Mouse (Mus musculus) left cerebral cortex, postnatal 4 days (tissue): Measurements from ENCODE around the gene Pwwp2a. TPM values are rescaled to one million over a fixed set of nuclear protein-coding genes. Genes with fewer than 3 reads are reported as not detected.
A peak's percentile ranks its signal among the peaks of the same experiment; 100 is the strongest.

Experiments used
- DNase-seq: peaks from one replicate; pipeline ENCODE4 v3.0.0-alpha.2; 2022
- intact Hi-C: fragments of 180-260 bp; cut with DNase I; formaldehyde crosslinking; loops from one replicate; pipeline ENCODE4 v1.15.1; 2025
- total RNA-seq, 2 experiments: library from RNA; stranded (reverse); gene quantifications; 2 replicates each; pipeline ENCODE4 v1.2.3; 2021

The Pwwp2a gene
- total RNA-seq: 10 to 100 TPM; 61.1 to 70.5 TPM

DNA sequence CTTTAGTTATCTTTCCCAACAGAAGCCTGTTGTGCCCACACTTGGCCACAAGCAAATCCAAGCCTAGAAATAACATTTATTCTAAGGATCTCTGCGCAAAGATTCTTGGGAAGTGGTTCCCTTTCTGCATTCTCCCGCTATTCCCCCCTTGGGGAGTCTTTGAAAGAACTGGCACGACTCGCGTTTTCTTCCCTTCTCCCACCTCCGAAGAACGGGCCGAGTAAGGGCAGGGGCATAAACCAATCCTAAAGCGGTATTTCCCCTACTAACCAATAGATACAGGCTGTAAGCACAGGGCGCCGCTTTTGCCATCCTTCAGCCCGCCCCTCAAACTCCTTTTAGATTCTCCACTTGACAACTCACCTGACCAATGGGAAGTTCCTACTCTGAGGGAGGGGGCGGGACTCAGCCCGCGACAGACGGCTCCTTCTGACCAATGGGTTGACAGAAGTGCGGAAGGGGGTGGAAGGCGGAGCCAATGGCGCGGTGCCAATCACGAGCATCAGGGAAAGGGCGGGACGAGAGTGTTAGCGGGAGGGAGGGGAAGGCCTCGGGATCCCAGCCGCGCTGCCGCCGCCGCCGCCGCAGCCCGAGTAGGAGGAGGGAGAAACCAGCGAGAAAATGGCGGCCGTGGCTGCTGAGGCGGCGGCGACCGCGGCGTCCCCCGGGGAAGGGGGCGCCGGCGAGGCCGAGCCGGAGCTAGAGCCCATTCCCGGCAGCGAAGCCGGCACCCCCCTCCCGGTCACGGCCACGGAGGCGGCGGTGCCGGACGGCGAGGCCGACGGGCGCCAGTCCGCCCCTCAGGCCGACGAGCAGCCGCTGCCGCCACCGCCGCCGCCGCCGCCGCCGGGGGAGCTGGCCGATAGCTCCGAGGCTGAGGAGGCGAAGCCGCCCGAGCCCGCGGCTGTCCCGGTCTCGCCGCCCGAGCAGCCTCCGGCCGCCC lies at the start of gene Pwwp2a:
Gene Pwwp2a, plus strand, starts transcription at position 527 of the 943 bp plus-strand sequence.
- intact Hi-C loops: no loop called here
- peak; percentile 100 for DNase-seq

GRCm38 (mm10) chr11:43632566-43632965 lies 49.2 kb upstream of the Pwwp2a start:
- intact Hi-C loops: no loop called here
- no peak for DNase-seq

DNA sequence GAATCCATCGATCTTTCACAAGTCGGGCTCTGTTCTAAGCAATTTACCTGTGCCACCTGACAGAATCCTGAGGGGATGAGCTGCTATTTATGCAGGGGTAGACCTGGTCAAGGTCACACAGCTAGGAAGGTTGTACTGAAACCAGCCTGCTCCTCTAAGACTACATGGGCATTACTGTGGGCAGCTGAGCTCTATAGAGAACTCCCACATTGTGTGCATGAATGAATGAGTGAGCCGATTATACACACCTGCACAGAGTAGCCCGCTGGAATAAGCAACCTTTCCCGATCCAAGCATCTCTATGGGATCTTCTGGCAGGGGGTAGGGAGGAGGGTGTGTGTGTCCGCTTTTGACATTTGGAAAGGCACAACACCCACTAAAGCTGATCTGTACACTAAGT lies 48.6 kb upstream of the Pwwp2a start:
- DNase-seq: no peak
- intact Hi-C loops: no loop called here

GRCm38 (mm10) chr11:43633658-43634401 lies 48.0 kb upstream of the Pwwp2a start:
- intact Hi-C loops: no loop called here
- peak; percentile 56 for DNase-seq

DNA sequence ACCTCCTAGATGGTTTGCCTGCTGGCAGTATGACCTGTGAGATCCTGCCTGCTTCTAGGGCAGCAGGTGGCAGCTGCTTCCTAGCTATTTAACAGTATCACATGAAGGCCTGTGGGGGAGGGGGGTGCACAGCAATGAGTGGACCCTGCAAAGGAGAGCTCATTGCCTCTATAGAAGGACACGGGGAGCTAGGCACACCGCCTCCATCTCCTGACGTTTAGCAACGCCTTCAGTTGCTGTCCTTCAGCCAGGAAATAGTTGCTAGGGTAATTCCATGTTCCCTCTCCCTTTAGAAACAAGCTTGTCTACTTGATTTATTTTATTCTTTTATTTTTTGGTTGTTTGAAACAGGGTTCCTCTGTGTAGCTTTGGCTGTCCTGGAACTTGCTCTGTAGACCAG lies 45.0 kb upstream of the Pwwp2a start:
- intact Hi-C loops: no loop called here
- DNase-seq: no peak

DNA sequence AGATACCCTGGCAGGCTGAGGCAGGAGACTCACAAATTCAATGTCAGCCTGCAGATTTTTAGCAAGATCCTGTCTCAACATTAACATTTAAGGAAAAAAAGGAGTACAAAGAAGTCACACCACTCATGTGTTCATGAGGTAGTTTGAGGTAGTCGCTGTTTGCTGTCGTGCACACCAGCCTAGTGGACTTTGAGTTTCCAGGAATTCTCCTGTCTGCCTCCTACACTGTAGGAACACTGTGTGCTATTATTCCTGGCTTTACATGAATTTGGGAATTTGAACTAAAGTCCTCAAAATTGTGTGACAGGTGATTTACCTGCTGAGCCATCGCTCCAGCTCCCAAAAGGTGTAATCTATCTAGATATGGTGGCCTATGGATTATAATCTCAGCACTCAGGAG lies 43.3 kb upstream of the Pwwp2a start:
- no peak for DNase-seq
- intact Hi-C loops: no loop called here

DNA sequence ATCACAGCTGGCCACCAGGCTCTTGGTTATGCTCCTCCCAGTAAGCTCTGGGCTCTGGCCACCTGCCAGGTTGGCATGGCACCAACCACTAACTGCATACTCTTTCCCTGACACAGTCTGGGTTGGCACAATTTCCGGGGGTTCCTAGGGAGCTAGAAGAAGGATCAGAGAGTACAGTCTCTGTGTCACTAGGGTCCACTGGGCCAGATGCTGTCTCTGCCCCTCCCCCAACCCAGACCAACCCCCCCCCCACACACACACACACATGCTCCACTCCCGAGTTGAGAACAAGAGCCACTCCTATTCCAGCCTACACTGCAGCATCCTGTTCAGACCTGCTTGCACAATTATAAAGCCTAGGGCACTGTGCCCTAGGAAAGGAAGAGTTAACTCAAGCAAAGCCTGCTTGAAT lies 38.6 kb upstream of the Pwwp2a start:
- intact Hi-C loops: no loop called here

DNA sequence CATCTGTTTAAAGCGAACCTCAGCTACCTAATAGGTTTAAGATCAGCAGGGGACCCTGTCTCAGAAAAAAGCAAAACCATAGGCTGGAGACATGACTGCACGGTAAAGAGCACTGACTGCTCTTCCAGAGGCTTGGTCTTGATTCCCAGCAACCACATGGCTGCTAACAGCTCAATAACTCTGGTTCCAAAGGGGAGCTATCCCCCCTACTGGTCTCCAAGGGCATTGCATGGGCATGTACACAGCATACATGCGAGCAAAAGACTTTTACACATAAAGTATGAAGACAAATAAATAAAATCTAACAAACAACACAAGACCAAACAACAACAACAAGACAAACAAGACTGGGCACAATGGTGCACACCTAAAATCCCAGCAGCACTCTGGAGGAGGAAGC lies 36.5 kb upstream of the Pwwp2a start:
- no peak for DNase-seq
- intact Hi-C loops: no loop called here

More for the DNA sequence above, 38.6 kb upstream of the Pwwp2a start:
- peak; percentile 98 for DNase-seq

GRCm38 (mm10) chr11:43653051-43653475 lies 28.7 kb upstream of the Pwwp2a start:
- DNase-seq: no peak
- intact Hi-C loops: no loop called here

DNA sequence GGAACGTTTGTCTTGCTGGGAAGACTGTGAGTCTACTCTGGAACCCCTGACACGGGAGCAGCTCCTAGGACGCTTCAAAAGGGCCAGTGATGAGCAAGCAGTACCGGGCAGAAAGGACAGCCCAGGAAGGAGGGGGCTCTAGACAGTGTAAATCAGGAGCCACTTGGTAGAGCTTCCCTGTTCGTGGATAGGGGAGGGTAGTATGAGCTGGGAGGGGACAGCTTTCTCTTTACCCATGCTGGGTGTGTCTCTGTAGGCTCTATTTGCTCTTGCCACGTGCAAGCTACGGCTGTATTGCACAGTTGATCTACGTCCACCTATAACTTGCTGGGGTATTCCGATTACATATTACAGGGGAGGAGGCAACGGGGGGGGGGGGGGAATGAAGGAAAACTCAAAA lies 25.3 kb upstream of the Pwwp2a start:
- intact Hi-C loops: no loop called here

GRCm38 (mm10) chr11:43658010-43658409 lies 23.8 kb upstream of the Pwwp2a start:
- no peak for DNase-seq
- intact Hi-C loops: no loop called here

More for the DNA sequence above, 25.3 kb upstream of the Pwwp2a start:
- DNase-seq: no peak

GRCm38 (mm10) chr11:43667038-43667745 lies 14.6 kb upstream of the Pwwp2a start:
- DNase-seq: peak; percentile 55
- intact Hi-C loops: no loop called here

GRCm38 (mm10) chr11:43682415-43683217 lies 818 bp downstream of the Pwwp2a start:
- peak; percentile 60 for DNase-seq
- intact Hi-C loops: no loop called here

DNA sequence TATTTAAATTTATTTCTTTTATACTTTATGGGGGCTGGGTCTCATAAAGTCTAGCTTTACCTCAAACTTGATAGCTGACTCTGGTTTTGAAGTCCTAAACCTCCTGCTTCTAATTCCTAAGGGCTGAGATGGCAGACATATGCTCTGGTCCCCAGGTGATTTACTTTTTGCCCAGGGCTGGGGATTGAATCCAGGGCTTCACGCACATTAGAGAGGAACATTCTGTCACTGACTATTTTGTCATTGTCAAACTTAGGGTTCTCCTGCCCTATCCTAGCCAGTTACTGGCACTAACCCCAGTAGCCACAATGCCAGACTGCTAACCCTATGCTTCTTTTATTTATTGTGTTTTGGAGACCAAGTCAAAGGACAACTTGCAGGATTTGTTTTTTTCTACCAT lies 7.1 kb downstream of the Pwwp2a start:
- DNase-seq: no peak
- intact Hi-C loops: no loop called here

DNA sequence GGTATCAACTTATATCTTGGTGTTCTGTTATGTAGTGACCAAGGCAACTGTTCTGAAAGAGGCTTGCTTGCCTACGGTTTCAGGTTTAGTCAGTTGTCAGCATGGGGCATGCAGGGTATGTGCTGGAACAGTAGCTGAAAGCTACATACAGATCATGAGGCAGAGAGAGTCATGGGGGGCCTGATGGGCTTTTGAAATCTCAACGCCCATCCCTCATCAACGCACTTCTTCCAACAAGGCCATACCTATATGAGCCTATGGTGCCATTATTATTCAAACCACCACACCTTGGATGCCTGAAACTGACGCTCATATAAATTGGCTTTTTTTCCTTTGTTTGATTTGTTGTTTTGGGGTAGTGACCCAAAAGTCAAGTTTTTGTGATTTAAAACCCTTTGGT lies 14.8 kb downstream of the Pwwp2a start:
- DNase-seq: no peak

GRCm38 (mm10) chr11:43698621-43699020 lies 16.8 kb downstream of the Pwwp2a start:
- intact Hi-C loops: no loop called here
- DNase-seq: no peak

More for the DNA sequence above, 14.8 kb downstream of the Pwwp2a start:
- intact Hi-C loops: no loop called here

DNA sequence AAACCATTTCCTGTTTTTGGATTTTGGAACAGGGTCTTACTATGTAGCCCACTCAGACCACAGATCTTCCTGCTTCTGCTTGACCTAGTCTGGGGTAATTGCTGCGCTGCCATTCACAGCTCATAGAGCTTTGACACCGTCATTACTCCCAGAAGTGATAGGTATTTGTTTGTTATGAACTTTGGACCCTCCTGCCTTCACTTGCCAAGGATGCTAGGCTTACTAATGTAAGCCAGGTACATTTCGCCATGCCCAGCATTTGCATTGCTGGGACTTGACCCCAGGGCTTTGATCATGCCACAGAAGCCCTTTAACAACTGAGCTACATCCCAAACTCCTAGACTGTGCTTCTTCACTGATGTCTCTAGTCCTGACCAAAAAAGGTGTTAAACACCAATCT lies 18.5 kb downstream of the Pwwp2a start:
- no peak for DNase-seq
- intact Hi-C loops: no loop called here

DNA sequence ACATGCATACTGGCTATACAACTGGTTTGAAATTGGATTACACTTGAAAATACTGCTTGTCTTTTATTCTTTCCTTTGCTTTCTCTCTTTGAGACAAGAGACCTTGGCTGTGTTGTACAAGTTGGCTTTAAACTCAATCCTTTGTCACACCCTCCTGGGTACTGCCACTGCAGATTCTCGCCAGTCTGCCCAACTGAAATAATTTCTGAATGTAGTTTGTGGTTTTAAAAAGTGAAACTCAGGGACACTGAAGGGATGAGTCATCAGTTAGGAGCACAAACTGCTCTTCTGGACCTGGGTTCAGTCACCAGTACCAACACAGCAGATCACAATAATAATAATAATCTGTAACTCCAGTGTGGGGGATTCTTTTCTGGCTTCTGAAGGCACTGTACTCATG lies 21.8 kb downstream of the Pwwp2a start:
- intact Hi-C loops: no loop called here

GRCm38 (mm10) chr11:43705751-43706150 lies 24.0 kb downstream of the Pwwp2a start:
- intact Hi-C loops: no loop called here
- no peak for DNase-seq

More for the DNA sequence above, 21.8 kb downstream of the Pwwp2a start:
- no peak for DNase-seq

DNA sequence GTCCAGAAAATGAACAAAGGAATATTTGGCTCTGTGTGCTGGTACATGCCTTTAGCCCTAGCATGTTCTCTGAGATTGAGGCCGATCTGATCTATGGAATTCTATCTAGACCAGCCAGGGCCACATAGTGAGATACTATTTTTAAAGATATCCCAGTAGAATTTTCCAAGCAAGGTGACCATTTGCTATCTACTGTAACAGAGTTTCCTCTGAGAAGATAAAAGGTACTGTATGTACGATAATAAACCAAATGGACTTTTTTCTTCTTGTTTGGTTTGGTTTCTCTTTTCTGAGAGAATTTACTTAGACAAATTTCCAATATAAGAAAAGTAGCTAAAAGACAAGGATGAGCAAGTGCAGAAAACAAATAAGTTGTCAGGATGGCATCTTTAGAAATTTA lies 26.6 kb downstream of the Pwwp2a start:
- intact Hi-C loops: no loop called here
- no peak for DNase-seq
